Mouse (Mus musculus) cerebellum, adult (tissue): ENCODE results near the gene Mymx.

Experiments
- ATAC-seq: cut with Nextera tagmentation; 2 replicates; pipeline ENCODE4 v1.9.2; 2017; ENCODE audit warnings: mild to moderate bottlenecking, moderate library complexity, mixed read lengths; ENCODE audit not compliant: insufficient number of reproducible peaks, low FRiP score, low TSS enrichment

Gene Mymx

DNA sequence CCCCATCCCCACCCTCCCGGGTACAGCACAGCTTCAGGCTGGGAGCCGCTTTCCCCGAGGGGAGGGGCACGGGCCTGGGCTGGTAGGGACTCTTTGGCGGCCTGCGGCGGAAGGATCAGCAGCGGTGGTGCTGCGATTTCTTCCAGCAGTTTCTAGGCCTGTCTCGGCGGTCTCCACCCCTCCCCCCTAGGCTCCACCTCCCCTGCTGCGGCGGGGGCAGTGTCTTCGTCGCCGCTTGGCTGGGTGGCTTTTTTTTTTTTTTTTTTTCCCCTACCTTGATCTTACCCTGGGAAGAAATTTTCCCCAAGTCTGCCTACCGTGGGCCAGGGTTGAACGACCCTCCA is 28.1 kb downstream of the Mymx start:
- ATAC-seq = peak; percentile 32

GRCm38 (mm10) chr17:45573087-45573779 is 28.7 kb downstream of the Mymx start, which contains the start of gene Hsp90ab1:
Hsp90ab1 (minus strand) TSS chr17:45573271.
- ATAC-seq = peak; percentile 42; the same call in 1 of the 2 replicates

- peak; percentile 21; the same call in 1 of the 2 replicates for ATAC-seq
Observed at GRCm38 (mm10) chr17:45572103-45573086, 29.5 kb downstream of the Mymx start.

DNA sequence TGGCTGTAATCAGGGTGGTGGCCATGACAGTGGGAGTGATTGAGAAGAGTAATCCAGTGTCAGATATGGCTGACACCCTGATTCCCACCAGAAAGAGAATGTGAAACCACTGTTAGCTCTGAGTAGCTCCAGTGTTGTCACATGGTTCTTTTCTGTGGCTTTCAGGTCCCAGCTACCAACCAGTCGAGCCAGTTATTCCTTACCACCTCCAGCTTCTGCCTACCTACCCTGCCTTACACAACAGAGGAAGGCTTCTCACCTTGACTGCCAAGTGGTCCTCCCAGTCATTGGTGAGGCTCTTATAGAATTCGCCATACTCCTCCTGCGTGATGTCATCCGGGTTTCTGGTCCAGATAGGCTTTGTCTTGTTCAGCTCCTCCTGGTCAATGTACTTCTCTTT is 31.9 kb downstream of the Mymx start:
- ATAC-seq = no peak

- ATAC-seq = no peak
Observed at GRCm38 (mm10) chr17:45568990-45569389, 32.9 kb downstream of the Mymx start.

GRCm38 (mm10) chr17:45567162-45567601 is 34.7 kb downstream of the Mymx start:
- ATAC-seq = no peak

GRCm38 (mm10) chr17:45566360-45567161 is 35.3 kb downstream of the Mymx start:
- no peak for ATAC-seq

DNA sequence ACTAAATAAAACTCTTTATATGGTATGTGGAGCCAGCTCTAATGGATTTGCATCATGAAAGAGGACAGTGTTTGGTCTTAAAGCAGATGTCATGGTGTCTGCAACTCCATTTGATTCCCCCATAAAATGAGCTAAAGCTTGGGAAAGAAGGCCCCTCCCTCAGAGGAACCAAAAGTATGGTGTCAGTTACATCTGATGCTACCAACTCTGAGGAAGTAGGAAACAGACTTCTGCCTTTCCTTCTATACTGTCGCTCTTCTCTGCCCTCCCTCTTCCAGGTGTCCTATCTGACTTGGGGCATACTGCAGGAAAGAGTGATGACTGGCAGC is 35.9 kb downstream of the Mymx start:
- ATAC-seq = no peak

DNA sequence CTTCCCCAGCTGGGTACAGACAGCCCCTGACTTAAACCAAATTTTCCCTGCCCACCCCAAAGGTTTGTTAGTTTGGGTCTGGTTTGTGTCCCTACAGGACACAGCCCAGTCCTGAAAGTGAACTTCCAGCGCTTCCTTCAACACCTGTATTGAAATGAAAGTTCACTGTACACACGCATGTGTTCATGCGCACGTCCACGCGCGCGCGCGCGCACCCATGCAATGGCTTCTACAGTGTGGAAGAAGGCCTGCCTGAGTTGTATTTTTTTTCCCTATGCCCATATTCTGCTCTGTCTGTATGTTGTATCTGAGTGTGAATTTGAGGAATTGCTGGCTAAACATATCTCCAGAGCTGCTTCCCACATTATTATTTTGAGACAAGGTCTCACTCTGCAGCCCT is 36.8 kb downstream of the Mymx start:
- no peak for ATAC-seq

DNA sequence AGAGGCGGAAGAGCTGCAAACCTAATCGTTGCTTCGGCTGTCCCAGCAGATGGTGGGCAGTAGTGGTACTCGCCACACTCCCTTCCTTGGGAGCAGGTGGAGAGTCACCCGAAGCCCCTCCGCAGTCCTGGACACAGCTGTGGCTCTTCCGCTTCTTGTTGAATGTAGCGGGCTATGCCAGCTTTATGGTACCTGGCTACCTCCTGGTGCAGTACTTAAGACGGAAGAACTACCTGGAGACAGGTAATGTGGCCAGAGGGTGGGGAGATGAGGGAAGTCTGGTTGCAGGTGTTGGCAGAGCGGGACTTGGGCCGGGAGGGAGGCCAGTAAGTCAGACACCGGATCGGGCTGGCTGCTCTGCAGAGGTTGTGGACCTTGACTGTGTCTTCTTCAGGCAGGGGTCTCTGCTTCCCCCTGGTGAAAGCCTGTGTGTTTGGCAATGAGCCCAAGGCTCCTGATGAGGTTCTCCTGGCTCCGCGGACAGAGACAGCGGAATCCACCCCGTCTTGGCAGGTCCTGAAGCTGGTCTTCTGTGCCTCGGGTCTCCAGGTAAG is 37.3 kb downstream of the Mymx start:
- no peak for ATAC-seq

DNA sequence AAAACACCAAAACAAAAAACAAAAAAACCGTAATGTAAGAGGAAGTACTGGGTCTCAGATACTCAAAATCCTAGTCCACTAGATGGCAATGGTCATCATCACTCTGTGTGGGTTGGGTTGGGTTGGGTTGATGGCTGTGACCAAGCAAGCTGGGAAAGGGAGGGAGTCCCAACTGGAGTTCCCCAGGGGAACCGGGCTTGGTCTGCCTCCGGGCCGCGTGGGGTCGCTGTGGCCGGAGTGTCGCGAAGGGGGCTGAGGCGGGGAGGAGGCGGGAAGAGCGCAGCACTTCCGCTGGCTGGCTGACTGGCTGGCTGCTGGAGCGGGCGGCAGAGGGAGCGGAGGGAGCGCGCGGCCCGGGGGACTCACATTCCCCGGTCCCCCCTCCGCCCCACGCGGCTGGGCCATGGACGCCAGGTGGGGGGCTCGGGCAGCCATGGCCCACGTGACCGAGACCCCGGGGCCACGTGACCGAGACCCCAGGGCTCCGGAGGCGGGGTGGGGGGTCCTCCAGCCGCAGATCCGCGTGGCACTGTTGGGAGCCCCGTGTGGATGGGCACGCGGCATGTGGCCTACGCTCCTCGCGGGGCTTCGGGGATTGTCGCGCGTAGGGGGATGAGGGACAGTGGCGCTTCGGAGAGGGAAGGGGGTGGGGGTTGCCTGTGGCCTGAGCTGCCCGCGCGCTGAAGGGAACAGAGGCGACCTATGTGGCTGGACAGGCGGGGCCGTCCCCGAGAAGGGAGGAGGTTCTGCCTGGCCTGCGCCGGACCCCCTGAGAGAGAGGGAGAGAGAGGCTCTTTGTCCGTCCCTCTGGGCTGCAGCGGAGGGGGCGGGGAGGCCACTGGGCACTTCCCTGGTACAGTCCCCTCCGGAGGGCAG is 38.0 kb downstream of the Mymx start, which contains the start of gene Slc35b2:
TSS of gene Slc35b2 (plus strand) at position 220 of the 876 bp plus-strand sequence.
- ATAC-seq = peak; percentile 83

DNA sequence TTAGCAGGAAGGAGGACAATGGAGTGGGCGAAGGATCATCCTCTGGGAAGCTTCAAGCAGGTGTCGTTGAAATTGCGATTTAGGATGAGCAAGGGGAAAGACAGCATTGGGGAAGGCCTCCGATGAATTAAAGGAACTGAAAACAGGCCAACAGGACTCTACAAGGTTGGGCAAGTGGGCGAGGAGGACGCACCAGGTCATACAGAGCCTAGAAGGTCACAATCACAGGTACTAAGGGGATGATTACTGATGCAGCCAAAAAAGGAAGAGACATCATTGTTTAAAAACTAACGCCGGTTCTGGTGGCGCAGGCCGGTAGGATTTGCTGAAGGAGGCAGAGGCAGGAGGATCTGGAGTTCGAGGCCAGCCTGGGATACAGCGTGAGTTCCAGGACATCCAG is 38.7 kb downstream of the Mymx start:
- ATAC-seq = no peak

- ATAC-seq = no peak
Observed at GRCm38 (mm10) chr17:45559732-45560525, 42.0 kb downstream of the Mymx start.

DNA sequence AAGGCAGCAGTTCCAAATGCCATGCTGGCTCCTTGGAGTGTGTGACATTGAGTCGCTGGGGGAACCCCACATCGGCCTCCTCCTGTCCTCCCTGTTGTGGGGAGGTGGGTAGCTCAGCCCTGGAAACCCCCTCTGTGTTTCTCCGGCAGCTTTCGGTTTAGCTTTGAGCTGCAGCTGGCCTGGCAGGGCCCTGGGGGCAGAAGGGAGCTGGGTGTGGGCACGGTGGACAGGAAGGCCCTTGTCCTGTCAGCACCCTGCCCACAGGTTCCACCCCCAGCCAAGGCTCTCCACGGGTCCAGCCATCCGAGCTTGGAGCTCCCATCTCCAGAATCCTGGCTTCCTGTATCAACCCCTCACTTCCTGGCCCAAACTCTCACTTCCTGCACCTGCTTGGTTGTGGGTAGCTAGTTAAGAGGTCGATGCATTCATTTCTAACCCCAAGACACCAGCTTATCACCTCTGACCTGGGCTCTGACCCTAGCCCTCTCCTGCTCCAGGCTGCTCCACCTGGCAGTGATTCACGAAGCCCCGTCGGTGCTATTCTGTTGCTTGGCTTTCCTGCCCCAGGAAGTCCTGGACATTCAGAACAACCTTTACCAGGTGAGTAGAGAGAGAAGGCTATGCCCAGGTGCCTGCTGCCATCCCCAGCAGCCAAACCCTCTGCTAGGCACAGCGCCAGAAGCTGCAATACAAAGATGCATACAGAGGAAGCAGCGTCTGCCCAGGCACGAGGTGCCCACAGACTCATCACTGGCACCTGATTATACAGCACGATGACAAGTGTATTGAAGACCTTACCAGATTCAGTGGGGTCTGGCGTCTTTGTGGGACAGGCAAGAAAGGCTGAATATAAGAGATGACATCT is 43.7 kb downstream of the Mymx start:
- ATAC-seq = no peak

GRCm38 (mm10) chr17:45557246-45557824 is 44.6 kb downstream of the Mymx start:
- ATAC-seq = no peak

- ATAC-seq = no peak
Observed at GRCm38 (mm10) chr17:45556514-45557245, 45.2 kb downstream of the Mymx start.

DNA sequence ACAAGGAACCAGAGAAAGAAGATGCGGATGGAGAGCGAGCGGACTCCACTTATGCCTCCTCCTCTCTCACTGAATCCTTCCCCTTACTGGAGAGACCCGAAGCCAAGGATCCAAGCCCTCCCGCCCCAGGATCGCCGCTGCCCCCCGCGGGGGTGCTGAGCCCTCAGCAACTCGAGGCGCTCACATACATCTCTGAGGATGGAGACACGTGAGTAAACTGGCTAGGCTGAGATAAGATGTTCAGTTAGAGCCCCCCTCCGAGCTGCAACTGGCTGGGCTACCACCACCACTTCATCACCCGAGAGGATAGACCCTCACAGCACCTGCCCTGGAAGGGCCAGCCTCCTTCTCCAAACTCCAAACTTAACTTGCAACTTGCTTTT is 45.8 kb downstream of the Mymx start:
- ATAC-seq = no peak
